Mouse (Mus musculus) olfactory bulb, adult 2 months (tissue): ENCODE results near the gene Srrt.

ENCODE experiments used
- CTCF ChIP-seq: fragments of 200-500 bp; IDR thresholded peaks from 2 replicates; pipeline ENCODE4 v1.5.1; 2012; ENCODE audit warnings: low read depth, mild to moderate bottlenecking, low read length, moderate library complexity; ENCODE audit not compliant: insufficient read depth
- POLR2A ChIP-seq: fragments of 200-500 bp; IDR thresholded peaks from 2 replicates; pipeline ENCODE4 v1.6.1; 2012; ENCODE audit warnings: mild to moderate bottlenecking, low read depth, low read length, moderate library complexity; ENCODE audit not compliant: insufficient read depth

GRCm38 (mm10) chr5:137287032-137287952, 20.2 kb downstream of the Srrt start, which contains the start of gene Ache:
- TF ChIP-seq POLR2A (peak; percentile 19), CTCF (no peak)
